Mouse (Mus musculus) MEL (cell line): ENCODE data around the gene Rap1b. TPM values are rescaled to one million over a fixed set of nuclear protein-coding genes. Genes with fewer than 3 reads are reported as not detected.

ENCODE experiments used
- DNase-seq: peaks from one replicate; pipeline ENCODE4 v3.0.0; 2011; ENCODE audit warnings: low read depth, low spot score
- H3K27ac ChIP-seq: 2 replicates; pipeline ENCODE4 v1.5.1; 2012; ENCODE audit warnings: low read depth, mild to moderate bottlenecking, control low read depth, low read length, moderate library complexity; ENCODE audit not compliant: control insufficient read depth
- H3K27me3 ChIP-seq, 2 experiments: fragments of 150-350 bp in 1 of 2; sonication (generic) in 1 of 2; 2 replicates each; pipeline ENCODE4 v1.6.1; 2012; ENCODE audit warnings: low read length in 2 of 2, mild to moderate bottlenecking in 2 of 2, improper control_type of control experiment in 1 of 2, moderate library complexity in 1 of 2; ENCODE audit not compliant: insufficient read depth in 2 of 2, control insufficient read depth in 1 of 2
- H3K36me3 ChIP-seq, 2 experiments: 2 replicates each; pipeline ENCODE4 v1.6.1; 2012 to 2014; ENCODE audit warnings: low read length in 2 of 2, improper control_type of control experiment in 1 of 2, inconsistent platforms in 1 of 2, mild to moderate bottlenecking in 1 of 2; ENCODE audit not compliant: insufficient read depth in 2 of 2, control insufficient read depth in 1 of 2
- H3K4me1 ChIP-seq, 2 experiments: fragments of 150-350 bp in 1 of 2; sonication (generic) in 1 of 2; 2 replicates each; pipeline ENCODE4 v1.6.1; 2012; ENCODE audit warnings: low read length in 2 of 2, improper control_type of control experiment in 1 of 2, mild to moderate bottlenecking in 1 of 2; ENCODE audit not compliant: insufficient read depth in 2 of 2, control insufficient read depth in 1 of 2
- H3K4me3 ChIP-seq, 2 experiments: fragments of 150-350 bp in 1 of 2; sonication (generic) in 1 of 2; 2 replicates each; pipeline ENCODE4 v1.5.1; 2012; ENCODE audit warnings: low read depth in 2 of 2, low read length in 2 of 2, mild to moderate bottlenecking in 2 of 2, moderate library complexity in 2 of 2, control low read depth in 1 of 2, improper control_type of control experiment in 1 of 2; ENCODE audit not compliant: control insufficient read depth in 1 of 2, insufficient read depth in 1 of 2
- H3K79me2 ChIP-seq: 2 replicates; pipeline ENCODE4 v1.6.1; 2012; ENCODE audit warnings: mild to moderate bottlenecking, low read length, moderate library complexity; ENCODE audit not compliant: control insufficient read depth, poor library complexity, insufficient read depth
- H3K9ac ChIP-seq: 2 replicates; pipeline ENCODE4 v1.6.1; 2012; ENCODE audit warnings: low read depth, mild to moderate bottlenecking, control low read depth, low read length, moderate library complexity; ENCODE audit not compliant: control insufficient read depth, poor library complexity, severe bottlenecking
- H3K9me3 ChIP-seq: fragments of 150-350 bp; sonication (generic); replicated peaks from 2 replicates; pipeline ENCODE4 v1.6.1; 2012; ENCODE audit warnings: mild to moderate bottlenecking, low read length, improper control_type of control experiment, moderate library complexity; ENCODE audit not compliant: insufficient read depth
- BHLHE40 ChIP-seq: IDR thresholded peaks from 2 replicates; pipeline ENCODE4 v1.6.1; 2012; ENCODE audit warnings: low read depth, mild to moderate bottlenecking, inconsistent platforms, low read length, improper control_type of control experiment, borderline replicate concordance
- CHD1 ChIP-seq: IDR thresholded peaks from 2 replicates; pipeline ENCODE4 v1.6.1; 2012; ENCODE audit warnings: low read depth, mild to moderate bottlenecking, inconsistent platforms, low read length, improper control_type of control experiment
- CTCF ChIP-seq, 3 experiments: IDR thresholded peaks in 2 of 3; conservative IDR thresholded peaks in 1 of 3; 2 replicates each; pipeline ENCODE4 v1.5.1; 2011 to 2012; ENCODE audit warnings: low read length in 3 of 3, low read depth in 2 of 3, mild to moderate bottlenecking in 2 of 3, improper control_type of control experiment in 1 of 3, inconsistent platforms in 1 of 3, mixed read lengths in 1 of 3, moderate library complexity in 1 of 3; ENCODE audit not compliant: control insufficient read depth in 1 of 3, insufficient read depth in 1 of 3, poor library complexity in 1 of 3, severe bottlenecking in 1 of 3
- EP300 ChIP-seq, 2 experiments: IDR thresholded peaks; 2 replicates each; pipeline ENCODE4 v1.6.1; 2011; ENCODE audit warnings: improper control_type of control experiment in 2 of 2, low read length in 2 of 2, low read depth in 1 of 2, mild to moderate bottlenecking in 1 of 2
- ETS1 ChIP-seq: IDR thresholded peaks from 2 replicates; pipeline ENCODE4 v1.6.1; 2012; ENCODE audit warnings: low read depth, mild to moderate bottlenecking, inconsistent platforms, low read length, improper control_type of control experiment, moderate library complexity
- MAZ ChIP-seq: IDR thresholded peaks from 2 replicates; pipeline ENCODE4 v1.6.1; 2012; ENCODE audit warnings: low read depth, mild to moderate bottlenecking, inconsistent platforms, low read length, improper control_type of control experiment
- MYB ChIP-seq: IDR thresholded peaks from 2 replicates; pipeline ENCODE4 v1.6.1; 2011; ENCODE audit warnings: mild to moderate bottlenecking, low read depth, low read length, improper control_type of control experiment
- POLR2AphosphoS5 ChIP-seq: IDR thresholded peaks from 2 replicates; pipeline ENCODE4 v1.6.1; 2012; ENCODE audit warnings: low read depth, borderline replicate concordance, mild to moderate bottlenecking, inconsistent platforms, low read length, moderate library complexity, mixed read lengths
- RAD21 ChIP-seq: IDR thresholded peaks from 2 replicates; pipeline ENCODE4 v1.6.1; 2011; ENCODE audit warnings: mild to moderate bottlenecking, low read depth, low read length, improper control_type of control experiment
- TAL1 ChIP-seq: IDR thresholded peaks from 2 replicates; pipeline ENCODE4 v1.6.1; 2012; ENCODE audit warnings: mild to moderate bottlenecking, inconsistent platforms, low read length, moderate library complexity, mixed read lengths
- TCF12 ChIP-seq: IDR thresholded peaks from 2 replicates; pipeline ENCODE4 v1.6.1; 2014; ENCODE audit warnings: low read depth, mild to moderate bottlenecking, inconsistent platforms, low read length, improper control_type of control experiment, moderate library complexity
- UBTF ChIP-seq: IDR thresholded peaks from 2 replicates; pipeline ENCODE4 v1.6.1; 2012; ENCODE audit warnings: low read depth, mild to moderate bottlenecking, inconsistent platforms, low read length, improper control_type of control experiment, moderate library complexity, borderline replicate concordance; ENCODE audit not compliant: insufficient read depth
- USF1 ChIP-seq: IDR thresholded peaks from 2 replicates; pipeline ENCODE4 v1.6.1; 2014; ENCODE audit warnings: low read depth, mild to moderate bottlenecking, inconsistent platforms, low read length, improper control_type of control experiment, moderate library complexity
- USF2 ChIP-seq, 2 experiments: IDR thresholded peaks; 2 replicates each; pipeline ENCODE4 v1.6.1; 2011 to 2012; ENCODE audit warnings: improper control_type of control experiment in 2 of 2, low read length in 2 of 2, borderline replicate concordance in 1 of 2, inconsistent platforms in 1 of 2, low read depth in 1 of 2, mild to moderate bottlenecking in 1 of 2; ENCODE audit not compliant: insufficient read depth in 1 of 2
- ZKSCAN1 ChIP-seq: IDR thresholded peaks from 2 replicates; pipeline ENCODE4 v1.6.1; 2012; ENCODE audit warnings: low read depth, mild to moderate bottlenecking, inconsistent platforms, low read length, improper control_type of control experiment, moderate library complexity
- ZMIZ1 ChIP-seq: IDR thresholded peaks from 2 replicates; pipeline ENCODE4 v1.6.1; 2012; ENCODE audit warnings: low read depth, mild to moderate bottlenecking, inconsistent platforms, low read length, improper control_type of control experiment, moderate library complexity
- ZNF384 ChIP-seq: IDR thresholded peaks from 2 replicates; pipeline ENCODE4 v1.6.1; 2012; ENCODE audit warnings: low read depth, mild to moderate bottlenecking, inconsistent platforms, low read length, improper control_type of control experiment
- polyA plus RNA-seq, 2 experiments: library from polyadenylated mRNA; stranded (reverse) in 1 of 2; unstranded in 1 of 2; fragments of >175 nt in 1 of 2; fragments of >200 nt in 1 of 2; gene quantifications; 2 replicates each; pipeline versions ENCODE4 v1.2.1 to v1.2.4; 2012; ENCODE audit warnings: low replicate concordance in 2 of 2, low read depth in 1 of 2; ENCODE audit not compliant: insufficient read length in 2 of 2, insufficient read depth in 1 of 2, missing spikeins in 1 of 2
- total RNA-seq: library from RNA; depleted of rRNA; stranded (reverse); fragments of 300-350 nt; gene quantifications from 2 replicates; pipeline ENCODE4 v1.2.3, GENCODE M21; 2012

Rap1b gene
- total and polyA plus RNA-seq, 3 experiments: 42.3 to 89.1 (median 83.3) TPM

DNA sequence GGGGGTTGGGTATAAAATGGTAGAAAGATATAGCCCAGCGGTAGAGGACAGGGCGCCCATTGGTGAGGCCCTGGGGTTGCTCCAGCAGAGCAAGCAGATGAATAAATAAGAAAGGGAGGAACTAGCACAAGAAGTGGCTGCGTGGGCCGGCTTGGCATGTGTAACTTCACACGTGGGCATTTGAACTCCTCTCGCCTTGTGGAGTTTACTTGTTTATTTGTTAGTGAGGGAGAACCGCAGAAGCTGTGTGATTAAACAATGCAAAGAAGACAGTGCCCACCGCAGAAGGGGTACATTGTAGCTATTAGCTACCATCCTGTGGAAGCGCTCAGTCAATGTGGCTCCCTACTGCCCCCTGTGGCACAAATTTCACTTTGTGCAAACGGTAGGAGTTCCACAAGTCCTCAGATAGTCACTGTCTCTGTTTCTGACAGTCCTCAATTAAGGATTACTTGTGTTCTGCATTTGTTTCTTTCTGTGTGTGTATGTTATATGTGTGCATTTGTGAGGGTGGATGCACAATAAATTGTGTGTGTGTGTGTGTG is 6.9 kb upstream of the Rap1b start:
- Histone ChIP-seq H3K9me3 (no peaks in the 10 kb centered on the region), H3K4me3 (no peak overlapping the region), H3K36me3 (peaks cover 0 to 13% of the 10 kb centered on the region in 2 experiments; a peak in 2 of 4 replicates), H3K27ac (no peak overlapping the region), H3K4me1 (peaks cover 0 to 9% of the 10 kb centered on the region in 2 experiments; a peak in 2 of 4 replicates), H3K27me3 (no peaks in the 10 kb centered on the region), H3K79me2 (no peaks in the 10 kb centered on the region), H3K9ac (no peak overlapping the region)
- TF ChIP-seq USF1 (no peak), CTCF (IDR thresholded peaks at IDR 0.05 in 2 of 3, conservative IDR thresholded peaks at IDR 0.05 in 1 of 3; ENCODE audit: control insufficient read depth in 1 of 3, insufficient read depth in 1 of 3, low read depth in 2 of 3, low read length in 3 of 3, poor library complexity in 1 of 3, severe bottlenecking in 1 of 3) (peak; percentile 38 to 40 (median 38); a peak in 5 of 6 replicates)
- no peak for DNase-seq

DNA sequence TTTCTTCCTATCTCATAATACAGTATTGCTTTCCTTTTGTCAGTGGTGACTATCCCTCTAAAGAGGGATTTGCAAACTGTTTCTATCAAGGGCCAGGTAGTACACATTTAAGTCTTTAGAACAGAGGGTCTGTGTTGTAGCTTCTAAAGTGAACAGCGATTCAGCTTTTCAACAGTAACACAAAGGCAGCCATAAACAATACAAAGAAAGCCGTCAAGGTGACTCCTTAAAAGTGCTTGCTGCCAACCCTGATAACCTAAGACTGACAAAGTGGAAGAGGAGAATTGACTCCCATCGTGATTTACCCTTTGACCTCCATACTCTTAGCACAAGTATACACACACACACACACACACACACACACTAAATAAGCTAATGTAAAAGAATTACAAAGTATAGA is 3.1 kb upstream of the Rap1b start:
- peaks cover 0 to 5% of the 10 kb centered on the region in 2 experiments; a peak in 2 of 4 replicates for H3K36me3 ChIP-seq
- no peak for TF ChIP-seq TCF12
- no peak for TF ChIP-seq CHD1
- TF ChIP-seq, all 39 proteins: peak for 0
- no peak overlapping the region for H3K27ac ChIP-seq
- H3K4me3 ChIP-seq: no peak overlapping the region
- no peaks in the 10 kb centered on the region for H3K9me3 ChIP-seq
- no peak overlapping the region for H3K9ac ChIP-seq
- H3K79me2 ChIP-seq: peaks cover 15% of the 10 kb centered on the region
- no peak for DNase-seq
- H3K4me1 ChIP-seq: peaks cover 0 to 4% of the 10 kb centered on the region in 2 experiments; a peak in 2 of 4 replicates
- H3K27me3 ChIP-seq: no peaks in the 10 kb centered on the region

DNA sequence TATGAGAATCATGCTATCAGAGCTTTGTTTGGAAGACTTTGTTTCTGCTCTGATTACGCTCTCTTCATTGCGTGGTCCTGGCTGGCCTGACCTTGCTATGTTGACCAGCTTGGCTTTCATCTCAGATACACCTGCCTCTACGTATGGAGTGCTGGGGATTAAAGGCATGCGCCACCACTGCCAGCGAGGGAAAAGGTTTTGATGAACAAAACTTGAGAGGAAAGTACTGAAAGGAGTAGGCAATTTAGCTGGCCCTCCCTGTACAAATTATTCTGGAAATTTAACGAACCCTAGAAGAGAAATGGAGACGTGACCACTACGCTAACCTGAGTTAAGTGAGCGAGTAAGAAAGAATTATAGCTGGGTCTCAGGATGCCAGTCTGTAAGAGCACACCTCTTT is 961 bp upstream of the Rap1b start:
- H3K4me3 ChIP-seq: no peak overlapping the region; a peak in 1 of 4 replicates
- H3K27ac ChIP-seq: no peak overlapping the region
- H3K9me3 ChIP-seq: no peaks in the 10 kb centered on the region
- peaks cover 3 to 8% of the 10 kb centered on the region in 2 experiments; a peak in 3 of 4 replicates for H3K4me1 ChIP-seq
- no peak for DNase-seq
- TF ChIP-seq MYB (no peak), POLR2AphosphoS5 (no peak), CTCF (IDR thresholded peaks at IDR 0.05 in 2 of 3, conservative IDR thresholded peaks at IDR 0.05 in 1 of 3; ENCODE audit: control insufficient read depth in 1 of 3, insufficient read depth in 1 of 3, low read depth in 2 of 3, low read length in 3 of 3, poor library complexity in 1 of 3, severe bottlenecking in 1 of 3) (no peak), ZNF384 (no peak), ZMIZ1 (no peak), UBTF (no peak), ETS1 (no peak), MAZ (no peak), ZKSCAN1 (no peak), RAD21 (no peak), TAL1 (no peak), BHLHE40 (no peak), EP300 (IDR thresholded peaks at IDR 0.05; ENCODE audit: low read depth in 1 of 2, low read length in 2 of 2) (no peak), USF2 (IDR thresholded peaks at IDR 0.05; ENCODE audit: borderline replicate concordance in 1 of 2, insufficient read depth in 1 of 2, low read depth in 1 of 2, low read length in 2 of 2) (no peak)
- H3K36me3 ChIP-seq: peaks cover 0 to 13% of the 10 kb centered on the region in 2 experiments; a peak in 2 of 4 replicates
- no peak overlapping the region for H3K9ac ChIP-seq
- no peaks in the 10 kb centered on the region for H3K27me3 ChIP-seq
- H3K79me2 ChIP-seq: peaks cover 30% of the 10 kb centered on the region
